Comparison of ENCODE assay signal across 29 mouse cellular contexts in genomic region chr2:104490761-104491160, GRCm38 (mm10). TPM values are rescaled to one million over a fixed set of nuclear protein-coding genes. Genes with fewer than 3 reads are reported as not detected.
DNase-seq lines count a peak whose midpoint lies in the region; ATAC-seq and TF ChIP-seq lines count a peak whose summit lies in the region.
"Had no signal": no experiment of that assay in that cellular context is flagged by ENCODE, and none has a peak within 500 bp of the region (broad histone marks: within the 10 kb centered on the region; RNA-seq: fewer than 3 reads in every experiment).

No protein-coding gene starts in this region.

- 65% methylated on average over 2 of the region's 2 CpGs for WGBS in heart, embryonic 10.5 days
- WGBS in heart, embryonic 15.5 days, result 33% methylated on average over 2 of the region's 2 CpGs
- 14% methylated on average over 2 of the region's 2 CpGs for WGBS in lung, postnatal 0 days
- WGBS in heart, postnatal 0 days, result 17% methylated on average over 2 of the region's 2 CpGs

- H3K27me3 ChIP-seq in heart, embryonic 10.5 days (ENCODE audit: insufficient read depth, poor library complexity, severe bottlenecking), result no peaks in the 10 kb centered on the region
- no peaks in the 10 kb centered on the region for H3K27me3 ChIP-seq in heart, embryonic 15.5 days
- H3K27me3 ChIP-seq in lung, postnatal 0 days (replicated peaks; ENCODE audit: insufficient read depth, low read length), result no peaks in the 10 kb centered on the region
- no peaks in the 10 kb centered on the region for H3K27me3 ChIP-seq in heart, postnatal 0 days (ENCODE audit: control insufficient read depth, insufficient read depth, low read length)
- H3K27me3 ChIP-seq: embryonic facial prominence, embryonic 12.5 days; hindbrain, embryonic 15.5 days; limb, embryonic 15.5 days; neural tube, embryonic 12.5 days had no signal

- H3K4me1 ChIP-seq in heart, embryonic 10.5 days, result peaks cover 28% of the 10 kb centered on the region
- peaks cover 33% of the 10 kb centered on the region for H3K4me1 ChIP-seq in heart, embryonic 15.5 days (replicated peaks)
- H3K4me1 ChIP-seq in lung, postnatal 0 days (ENCODE audit: insufficient read depth, low read depth, low read length), result peaks cover 9% of the 10 kb centered on the region; the same call in 1 of the 2 replicates
- peaks cover 23% of the 10 kb centered on the region for H3K4me1 ChIP-seq in heart, postnatal 0 days (ENCODE audit: control insufficient read depth, insufficient read depth)

- peak overlapping the region; percentile 47 for H3K4me2 ChIP-seq in heart, embryonic 15.5 days
- 0 out of 2 replicates have a peak overlapping the region, but pooled peaks have one; percentile 8 for H3K4me2 ChIP-seq in lung, postnatal 0 days (replicated peaks; ENCODE audit: low read depth, low read length)
- peak overlapping the region; percentile 60 for H3K4me2 ChIP-seq in heart, postnatal 0 days (ENCODE audit: low read depth, low read length)
- H3K4me2 ChIP-seq: embryonic facial prominence, embryonic 12.5 days; limb, embryonic 15.5 days; neural tube, embryonic 12.5 days had no signal

- H3K4me3 ChIP-seq in heart, embryonic 10.5 days, result peak overlapping the region; percentile 24; the same call in 1 of the 2 replicates
- no peak overlapping the region for H3K4me3 ChIP-seq in heart, embryonic 15.5 days
- no peak overlapping the region for H3K4me3 ChIP-seq in lung, postnatal 0 days (ENCODE audit: low read depth, low read length)
- peak overlapping the region; percentile 43 for H3K4me3 ChIP-seq in heart, postnatal 0 days (ENCODE audit: low read depth, low read length)
- H3K4me3 ChIP-seq in left cerebral cortex, adult 2 months, result no peak overlapping the region
- H3K4me3 ChIP-seq: embryonic facial prominence, embryonic 12.5 days; hindbrain, embryonic 10.5 days; hindbrain, embryonic 15.5 days; limb, embryonic 10.5 days; limb, embryonic 15.5 days; neural tube, embryonic 12.5 days had no signal

- ATAC-seq in heart, embryonic 15.5 days (replicated peaks; ENCODE audit: insufficient number of reproducible peaks, insufficient read depth, low FRiP score, low read depth), result no peak
- ATAC-seq in lung, postnatal 0 days, result no peak
- ATAC-seq in heart, postnatal 0 days (ENCODE audit: insufficient read depth, low read depth), result no peak
- ATAC-seq: CD4-positive, CD25-positive, alpha-beta regulatory T cell, adult 4 months; forebrain, embryonic 14.5 days; inflammation-experienced regulatory T-cells, adult 6 months; liver, postnatal 0 days; midbrain, embryonic 16.5 days had no signal

- no peak for DNase-seq in heart, embryonic 10.5 days (ENCODE audit: low spot score)
- DNase-seq in heart, postnatal 14 days, result no peak
- DNase-seq in heart, postnatal 36 days, result no peak
- peak; percentile 29 for DNase-seq in lung, postnatal 0 days (ENCODE audit: low spot score)
- no peak for DNase-seq in lung, postnatal 4 days
- no peak for DNase-seq in heart, postnatal 0 days (ENCODE audit: low spot score)
- DNase-seq in left cerebral cortex, adult 2 months (ENCODE audit: extremely low spot score in 1 of 2, low spot score in 2 of 2), result no peak
- DNase-seq: adrenal gland, postnatal 25 days; cerebellum, adult 11-12 months; cerebellum, adult 9-11 months; embryo, embryonic 11 days; gastrocnemius, postnatal 36 days; kidney, adult 2 months; kidney, postnatal 10 days; layer of hippocampus, postnatal 36 days; liver, postnatal 0 days; thymus, postnatal 4 days had no signal

- no peak overlapping the region for H3K27ac ChIP-seq in heart, embryonic 10.5 days
- H3K27ac ChIP-seq in heart, embryonic 15.5 days, result peak overlapping the region; percentile 49
- no peak overlapping the region for H3K27ac ChIP-seq in lung, postnatal 0 days (ENCODE audit: low read length)
- H3K27ac ChIP-seq in heart, postnatal 0 days (ENCODE audit: low read depth), result peak overlapping the region; percentile 59
- H3K27ac ChIP-seq in left cerebral cortex, adult 2 months, result no peak overlapping the region
- H3K27ac ChIP-seq: embryonic facial prominence, embryonic 12.5 days; hindbrain, embryonic 10.5 days; hindbrain, embryonic 15.5 days; limb, embryonic 10.5 days; limb, embryonic 15.5 days; macrophage; neural tube, embryonic 12.5 days had no signal

- H3K9ac ChIP-seq in heart, embryonic 15.5 days, result no peak overlapping the region
- no peak overlapping the region for H3K9ac ChIP-seq in lung, postnatal 0 days (replicated peaks; ENCODE audit: low read depth)
- peak overlapping the region; percentile 30; the same call in 1 of the 2 replicates for H3K9ac ChIP-seq in heart, postnatal 0 days (replicated peaks; ENCODE audit: low read depth, low read length)
- H3K9ac ChIP-seq: embryonic facial prominence, embryonic 12.5 days; hindbrain, embryonic 15.5 days; limb, embryonic 15.5 days; liver, postnatal 0 days; neural tube, embryonic 12.5 days had no signal

- TF ChIP-seq CTCF in lung, postnatal 0 days (IDR thresholded peaks at IDR 0.05), result no peak
- TF ChIP-seq CTCF in heart, postnatal 0 days (IDR thresholded peaks at IDR 0.05; ENCODE audit: low read depth), result no peak
- TF ChIP-seq CTCF in left cerebral cortex, adult 2 months (IDR thresholded peaks at IDR 0.05), result no peak

- H3K36me3 ChIP-seq in heart, embryonic 10.5 days, result no peaks in the 10 kb centered on the region
- no peaks in the 10 kb centered on the region for H3K36me3 ChIP-seq in heart, embryonic 15.5 days
- H3K36me3 ChIP-seq in lung, postnatal 0 days (ENCODE audit: insufficient read depth, low read length), result no peaks in the 10 kb centered on the region
- no peaks in the 10 kb centered on the region for H3K36me3 ChIP-seq in heart, postnatal 0 days (replicated peaks; ENCODE audit: control insufficient read depth, insufficient read depth, low read length)
- H3K36me3 ChIP-seq: embryonic facial prominence, embryonic 12.5 days; hindbrain, embryonic 10.5 days; hindbrain, embryonic 15.5 days; limb, embryonic 10.5 days; limb, embryonic 15.5 days; neural tube, embryonic 12.5 days had no signal

- intact Hi-C loops in heart, postnatal 14 days (cut with DNase I), result no loop called here
- intact Hi-C loops in heart, postnatal 36 days (cut with DNase I), result loop anchor here (2.0 to 10.0 kb wide), 4 partner anchors 20 to 466 kb away; partner anchors contain the start of genes 4931422A03Rik, A930018P22Rik, Fbxo3 and Qser1
- intact Hi-C loops in left cerebral cortex, adult 2 months (cut with DNase I), result loop anchor here (5.0 to 10.0 kb wide), 2 partner anchors 33 to 156 kb away; no protein-coding TSS in a partner anchor

- no peaks in the 10 kb centered on the region for H3K9me3 ChIP-seq in heart, embryonic 10.5 days
- no peaks in the 10 kb centered on the region for H3K9me3 ChIP-seq in heart, embryonic 15.5 days (replicated peaks)
- H3K9me3 ChIP-seq in lung, postnatal 0 days (ENCODE audit: low read length), result no peaks in the 10 kb centered on the region
- no peaks in the 10 kb centered on the region for H3K9me3 ChIP-seq in heart, postnatal 0 days (replicated peaks; ENCODE audit: control insufficient read depth, low read length)
- H3K9me3 ChIP-seq: embryonic facial prominence, embryonic 12.5 days; hindbrain, embryonic 10.5 days; hindbrain, embryonic 15.5 days; limb, embryonic 10.5 days; limb, embryonic 15.5 days; neural tube, embryonic 12.5 days had no signal

- TF ChIP-seq EP300 in lung, postnatal 0 days (IDR thresholded peaks at IDR 0.05), result no peak
- TF ChIP-seq EP300 in heart, postnatal 0 days (IDR thresholded peaks at IDR 0.05; ENCODE audit: low read depth), result no peak

RNA-seq across cellular contexts. Expression of gene Hipk3, which starts 3.5 kb away (rescaled TPM):
- 34.2 and 48.1 TPM in 2 replicates for polyA plus RNA-seq in heart, embryonic 10.5 days (2016; fragmentation: Nextera tagmentation; extraction: Ambion mirVana)
- total RNA-seq in heart, postnatal 14 days (2021), result 100 to 1,000 TPM; 178 to 179 TPM
- polyA plus RNA-seq in heart, embryonic 15.5 days (2015; fragmentation: Nextera tagmentation; extraction: Ambion mirVana), result 34.5 and 36.9 TPM in 2 replicates
- 100 to 1,000 TPM; 209 to 219 TPM for total RNA-seq in heart, postnatal 36 days (2021)
- 17.5 and 18.4 TPM in 2 replicates for polyA plus RNA-seq in lung, postnatal 0 days (2015; fragmentation: Nextera tagmentation; extraction: Ambion mirVana)
- 209 and 213 TPM in 2 replicates for total RNA-seq in heart, postnatal 0 days (2014; rRNA removed; ENCODE audit: low replicate concordance)
- polyA plus RNA-seq in heart, postnatal 0 days (2015; fragmentation: Nextera tagmentation; extraction: Ambion mirVana), result 26.3 and 29.7 TPM in 2 replicates
- total RNA-seq in left cerebral cortex, adult 2 months (2021), result 100 to 1,000 TPM in 1 of 2 experiments, 10 to 100 TPM in 1; 95.6 to 101 TPM

Comparison
In these comparisons a context has a peak if more than half of its experiments do, and no peak if none do; other contexts are left out.
1. H3K27ac ChIP-seq: peak in heart, embryonic 15.5 days (single experiment) and heart, postnatal 0 days (single experiment); none in heart, embryonic 10.5 days (single experiment), lung, postnatal 0 days (single experiment) and left cerebral cortex, adult 2 months (single experiment).
2. H3K4me3 ChIP-seq: peak in heart, embryonic 10.5 days (single experiment) and heart, postnatal 0 days (single experiment); none in heart, embryonic 15.5 days (single experiment), lung, postnatal 0 days (single experiment) and left cerebral cortex, adult 2 months (single experiment).
3. H3K4me2 ChIP-seq: peak in every context shown above with its lines; median percentile 60 in heart, postnatal 0 days; 47 in heart, embryonic 15.5 days; 8 in lung, postnatal 0 days.